Mouse (Mus musculus) cortical plate, adult 2 months (tissue): ENCODE measurements at regions not wholly inside any gene's neighbourhood (a gene's known extent, or its start where the extent isn't known, plus 50 kb on each side); places are given as distances from the start of the nearest gene placed in this dataset.

Experiments used
- CTCF ChIP-seq: fragments of 200-500 bp; IDR thresholded peaks from 2 replicates; pipeline ENCODE4 v1.5.1; 2011; ENCODE audit warnings: mild to moderate bottlenecking, control low read depth, low read length; ENCODE audit not compliant: insufficient read depth; ENCODE audit errors: extremely low read depth
- POLR2A ChIP-seq: fragments of 200-500 bp; IDR thresholded peaks from 2 replicates; pipeline ENCODE4 v1.6.1; 2011; ENCODE audit warnings: mild to moderate bottlenecking, low read length, control low read depth; ENCODE audit not compliant: insufficient read depth; ENCODE audit errors: extremely low read depth

DNA sequence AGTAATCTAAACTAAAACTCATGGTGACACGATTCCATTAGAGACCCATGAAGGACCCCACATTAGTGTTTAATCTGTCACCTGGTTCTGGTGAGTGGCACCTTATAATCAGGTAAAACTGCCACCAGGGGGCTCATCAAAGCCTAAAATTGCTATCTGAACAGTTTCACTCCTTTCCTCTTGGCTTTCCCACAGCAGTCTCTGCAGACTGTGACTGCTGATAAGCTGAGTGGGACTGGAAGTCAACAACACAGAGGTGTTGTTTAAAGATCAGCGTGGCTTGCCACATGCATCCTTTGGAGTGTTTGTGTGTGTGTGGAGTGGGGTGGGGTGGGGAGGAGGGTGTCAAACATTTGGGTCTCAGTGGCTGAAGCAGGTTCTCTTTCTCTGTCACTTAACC, 101.6 kb downstream of the Otud1 start:
- TF ChIP-seq POLR2A (no peak), CTCF (peak; percentile 6; the same call in 1 of the 2 replicates)
